Mouse (Mus musculus) lung, postnatal 0 days (tissue): ENCODE measurements around the gene Prpf31.

ENCODE experiments used
- CTCF ChIP-seq: IDR thresholded peaks from 2 replicates; pipeline ENCODE4 v1.5.1; 2016; ENCODE audit warnings: antibody characterized with exemption, mild to moderate bottlenecking
- EP300 ChIP-seq: IDR thresholded peaks from 2 replicates; pipeline ENCODE4 v1.6.1; 2016; ENCODE audit warnings: antibody characterized with exemption, mild to moderate bottlenecking, control low read depth

DNA sequence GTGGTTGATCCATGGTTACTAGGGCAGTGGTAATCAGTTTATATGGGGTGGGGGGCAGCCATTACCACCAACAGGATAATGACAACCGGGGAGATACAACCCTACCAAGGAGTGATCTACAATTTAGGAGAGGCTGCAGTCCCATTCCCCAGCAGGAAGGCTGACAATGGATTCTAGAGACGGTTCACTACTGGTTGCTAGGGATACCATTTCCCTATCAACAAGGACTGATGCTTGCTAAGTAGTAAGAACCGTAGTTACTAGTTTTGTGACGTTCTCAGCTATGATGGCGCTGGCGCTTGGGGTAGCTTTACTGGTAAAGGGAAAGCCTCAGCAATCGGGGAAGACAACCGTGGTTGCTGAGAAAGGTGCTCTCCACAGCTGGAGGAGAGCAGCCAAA lies 54.9 kb downstream of the Prpf31 start:
- TF ChIP-seq CTCF: no peak
- TF ChIP-seq EP300: no peak
